Mouse (Mus musculus): ENCODE data around the gene Orai3. TPM values are rescaled to one million over a fixed set of nuclear protein-coding genes. Genes with fewer than 3 reads are reported as not detected.

Gene Orai3
- polyA plus RNA-seq, 1 experiment from 2014 or later, result 9.1 TPM

GRCm38 (mm10) chr7:127748235-127748560 lies 21.4 kb upstream of the Orai3 start:
- Histone ChIP-seq H3K9ac (peak overlapping the region; percentile 98), H3K36me3 (peaks cover 52% of the 10 kb centered on the region), H3K4me2 (peak overlapping the region; percentile 92), H3K27me3 (no peaks in the 10 kb centered on the region), H3K9me3 (no peaks in the 10 kb centered on the region), H3K27ac (no peak overlapping the region), H3K4me1 (replicated peaks) (peaks cover 37% of the 10 kb centered on the region), H3K4me3 (peak overlapping the region; percentile 98)
- WGBS, result 95% methylated on average over 28 of the region's 28 CpGs
- ATAC-seq (ENCODE audit: low FRiP score), result no peak

GRCm38 (mm10) chr7:127750131-127751127 lies 19.2 kb upstream of the Orai3 start:
- 89% methylated on average over 19 of the region's 19 CpGs for WGBS
- peaks cover 74% of the 10 kb centered on the region for H3K36me3 ChIP-seq
- ATAC-seq (ENCODE audit: low FRiP score), result no peak
- H3K4me3 ChIP-seq, result no peak overlapping the region
- H3K27me3 ChIP-seq, result no peaks in the 10 kb centered on the region
- H3K4me2 ChIP-seq, result no peak overlapping the region
- 0 out of 2 replicates have a peak overlapping the region, but pooled peaks have one; percentile 40 for H3K9ac ChIP-seq
- H3K27ac ChIP-seq, result no peak overlapping the region
- H3K4me1 ChIP-seq (replicated peaks), result peaks cover 47% of the 10 kb centered on the region
- H3K9me3 ChIP-seq, result no peaks in the 10 kb centered on the region

GRCm38 (mm10) chr7:127751619-127752018 lies 18.0 kb upstream of the Orai3 start:
- Histone ChIP-seq H3K4me3 (no peak overlapping the region), H3K27me3 (no peaks in the 10 kb centered on the region), H3K9ac (no peak overlapping the region), H3K36me3 (peaks cover 86% of the 10 kb centered on the region), H3K9me3 (no peaks in the 10 kb centered on the region), H3K4me1 (replicated peaks) (peaks cover 58% of the 10 kb centered on the region), H3K4me2 (no peak overlapping the region), H3K27ac (no peak overlapping the region)
- WGBS, result 95% methylated on average over 5 of the region's 5 CpGs
- no peak for ATAC-seq (ENCODE audit: low FRiP score)

GRCm38 (mm10) chr7:127752069-127752468 lies 17.5 kb upstream of the Orai3 start:
- H3K4me3 ChIP-seq, result no peak overlapping the region
- peaks cover 91% of the 10 kb centered on the region for H3K36me3 ChIP-seq
- H3K4me2 ChIP-seq, result no peak overlapping the region
- H3K27me3 ChIP-seq, result no peaks in the 10 kb centered on the region
- H3K27ac ChIP-seq, result no peak overlapping the region
- WGBS, result 95% methylated on average over 27 of the region's 27 CpGs
- no peaks in the 10 kb centered on the region for H3K9me3 ChIP-seq
- H3K9ac ChIP-seq, result no peak overlapping the region; the same call in 1 of the 2 replicates
- peaks cover 60% of the 10 kb centered on the region for H3K4me1 ChIP-seq (replicated peaks)
- no peak for ATAC-seq (ENCODE audit: low FRiP score)

GRCm38 (mm10) chr7:127753158-127753557 lies 16.5 kb upstream of the Orai3 start:
- Histone ChIP-seq H3K4me3 (no peak overlapping the region), H3K27me3 (no peaks in the 10 kb centered on the region), H3K27ac (no peak overlapping the region), H3K9me3 (no peaks in the 10 kb centered on the region), H3K9ac (peak overlapping the region; percentile 29), H3K4me2 (no peak overlapping the region), H3K4me1 (replicated peaks) (peaks cover 55% of the 10 kb centered on the region), H3K36me3 (peaks cover 100% of the 10 kb centered on the region)
- WGBS, result 84% methylated on average over 5 of the region's 5 CpGs
- no peak for ATAC-seq (ENCODE audit: low FRiP score)

DNA sequence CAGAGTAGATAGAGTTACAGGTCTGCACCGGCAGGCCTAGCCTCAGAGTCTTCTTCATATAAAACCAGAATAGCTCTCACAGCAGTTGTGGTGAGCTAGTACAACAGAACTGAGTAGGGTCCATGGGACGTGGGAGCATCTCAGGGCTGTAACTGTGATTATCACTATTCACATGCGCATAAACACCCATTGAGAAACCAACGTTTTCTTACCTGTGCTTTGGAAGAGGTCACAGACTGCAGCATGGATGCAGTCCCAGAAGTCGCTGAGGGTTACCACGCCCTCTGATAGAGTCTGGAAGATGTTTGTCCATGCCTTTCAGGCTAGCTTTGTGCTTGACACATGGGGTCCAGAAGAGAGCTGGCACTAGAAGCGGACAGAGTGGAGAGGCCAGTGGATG lies 15.9 kb upstream of the Orai3 start:
- H3K27ac ChIP-seq, result no peak overlapping the region
- H3K4me3 ChIP-seq, result no peak overlapping the region
- H3K27me3 ChIP-seq, result no peaks in the 10 kb centered on the region
- no peaks in the 10 kb centered on the region for H3K9me3 ChIP-seq
- peaks cover 51% of the 10 kb centered on the region for H3K4me1 ChIP-seq (replicated peaks)
- H3K9ac ChIP-seq, result peak overlapping the region; percentile 59; the same call in 1 of the 2 replicates
- WGBS, result 93% methylated on average over 7 of the region's 7 CpGs
- ATAC-seq (ENCODE audit: low FRiP score), result no peak
- no peak overlapping the region for H3K4me2 ChIP-seq
- H3K36me3 ChIP-seq, result peaks cover 98% of the 10 kb centered on the region

DNA sequence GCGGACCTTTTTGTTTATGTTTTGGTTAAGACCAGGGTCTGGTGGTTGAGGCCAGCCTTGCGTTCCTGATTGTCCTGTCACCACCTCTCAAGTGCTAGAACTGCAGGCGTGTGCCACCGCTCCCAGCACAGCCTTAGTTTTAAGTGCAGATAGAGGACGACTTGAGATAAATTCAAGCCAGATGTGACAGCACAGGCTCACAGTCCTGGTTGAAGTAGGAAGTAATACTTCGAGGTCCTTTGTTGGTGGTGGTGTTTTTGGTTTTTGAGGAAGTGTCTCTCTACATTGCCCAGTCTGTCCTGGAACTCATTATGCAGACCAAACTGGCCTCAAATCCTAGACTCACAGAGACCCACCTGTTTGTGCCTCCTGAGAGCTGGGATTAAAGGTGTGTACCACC lies 9.9 kb upstream of the Orai3 start:
- no peak overlapping the region for H3K27ac ChIP-seq
- H3K9me3 ChIP-seq, result no peaks in the 10 kb centered on the region
- no peak overlapping the region for H3K4me2 ChIP-seq
- H3K27me3 ChIP-seq, result no peaks in the 10 kb centered on the region
- H3K4me3 ChIP-seq, result no peak overlapping the region
- no peak for ATAC-seq (ENCODE audit: low FRiP score)
- peaks cover 31% of the 10 kb centered on the region for H3K4me1 ChIP-seq (replicated peaks)
- 84% methylated on average over 6 of the region's 6 CpGs for WGBS
- H3K9ac ChIP-seq, result 0 out of 2 replicates have a peak overlapping the region, but pooled peaks have one; percentile 13
- peaks cover 81% of the 10 kb centered on the region for H3K36me3 ChIP-seq

DNA sequence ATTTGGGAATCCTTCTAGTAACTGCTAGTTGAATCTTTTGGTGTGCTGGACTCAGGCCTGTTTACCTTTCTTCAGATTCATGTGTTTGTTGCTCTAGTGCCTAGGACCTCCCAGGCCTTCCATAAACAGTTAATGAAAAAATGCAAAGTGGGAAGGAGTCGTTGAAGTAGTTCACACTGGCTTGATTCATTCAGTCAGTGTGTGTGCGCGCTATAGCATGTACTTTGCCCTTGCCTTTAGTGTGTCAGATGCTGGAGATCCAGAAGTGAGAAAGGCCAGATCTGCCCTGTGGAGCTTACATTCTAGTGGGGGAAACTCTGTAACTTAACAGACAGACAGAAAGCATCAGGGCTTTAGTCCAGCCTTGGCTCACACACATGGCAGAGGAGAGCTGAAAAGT lies 9.1 kb upstream of the Orai3 start:
- Histone ChIP-seq H3K4me1 (replicated peaks) (peaks cover 25% of the 10 kb centered on the region), H3K27ac (no peak overlapping the region), H3K27me3 (no peaks in the 10 kb centered on the region), H3K4me2 (no peak overlapping the region), H3K4me3 (no peak overlapping the region), H3K36me3 (peaks cover 81% of the 10 kb centered on the region), H3K9ac (no peak overlapping the region), H3K9me3 (no peaks in the 10 kb centered on the region)
- ATAC-seq (ENCODE audit: low FRiP score), result no peak
- 91% methylated on average over 3 of the region's 3 CpGs for WGBS

DNA sequence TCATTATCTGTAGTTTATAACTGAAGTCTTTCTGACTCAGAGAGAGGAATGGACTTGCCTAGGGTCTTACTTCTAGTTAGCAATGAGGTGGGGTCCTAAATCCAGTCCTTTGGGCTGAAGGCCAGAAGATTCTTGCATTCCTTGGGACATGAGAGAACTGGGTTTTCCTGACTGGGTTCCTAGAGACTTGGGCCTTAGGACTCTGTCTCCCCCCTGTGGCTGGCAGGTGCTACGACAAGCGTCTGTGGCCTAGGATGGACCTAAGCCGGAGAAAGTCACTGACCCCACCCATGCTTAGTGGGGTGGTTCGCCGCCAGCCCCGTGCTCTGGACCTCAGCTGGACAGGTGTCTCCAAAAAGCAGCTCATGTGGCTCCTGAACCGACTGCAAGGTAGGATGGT lies 8.6 kb upstream of the Orai3 start:
- no peak for ATAC-seq (ENCODE audit: low FRiP score)
- no peak overlapping the region for H3K4me2 ChIP-seq
- H3K4me1 ChIP-seq (replicated peaks), result peaks cover 20% of the 10 kb centered on the region
- no peak overlapping the region for H3K4me3 ChIP-seq
- H3K9ac ChIP-seq, result no peak overlapping the region
- H3K27me3 ChIP-seq, result no peaks in the 10 kb centered on the region
- H3K9me3 ChIP-seq, result no peaks in the 10 kb centered on the region
- no peak overlapping the region for H3K27ac ChIP-seq
- 52% methylated on average over 7 of the region's 7 CpGs for WGBS
- peaks cover 81% of the 10 kb centered on the region for H3K36me3 ChIP-seq

DNA sequence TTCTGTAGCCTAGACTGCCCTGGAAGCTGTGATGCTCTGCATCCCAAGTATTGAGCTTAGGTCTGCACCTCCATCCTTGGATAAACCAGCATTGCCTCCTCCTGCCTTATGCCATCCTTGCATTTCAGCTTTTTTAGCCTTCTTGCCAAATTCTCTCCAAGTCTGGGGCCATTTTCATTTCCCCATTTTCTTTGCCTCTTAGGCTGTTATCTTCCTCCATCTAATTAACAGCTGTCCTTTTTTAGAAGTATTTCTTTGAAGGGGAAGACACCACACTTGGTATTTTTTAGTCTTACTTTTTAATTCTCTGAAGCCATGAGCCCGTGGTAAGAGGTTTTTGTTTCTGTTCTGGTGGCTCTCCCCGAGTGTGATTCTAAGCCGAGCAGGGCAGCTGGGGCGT lies 6.0 kb upstream of the Orai3 start:
- 94% methylated on average over 4 of the region's 4 CpGs for WGBS
- peaks cover 81% of the 10 kb centered on the region for H3K36me3 ChIP-seq
- H3K4me1 ChIP-seq (replicated peaks), result peaks cover 10% of the 10 kb centered on the region
- no peak for ATAC-seq (ENCODE audit: low FRiP score)
- no peak overlapping the region for H3K4me2 ChIP-seq
- no peak overlapping the region for H3K27ac ChIP-seq
- H3K27me3 ChIP-seq, result no peaks in the 10 kb centered on the region
- no peaks in the 10 kb centered on the region for H3K9me3 ChIP-seq
- H3K9ac ChIP-seq, result no peak overlapping the region
- no peak overlapping the region for H3K4me3 ChIP-seq

- no peaks in the 10 kb centered on the region for H3K27me3 ChIP-seq
- H3K9me3 ChIP-seq, result no peaks in the 10 kb centered on the region
- 91% methylated on average over 2 of the region's 2 CpGs for WGBS
- no peak overlapping the region for H3K9ac ChIP-seq
- no peak for ATAC-seq (ENCODE audit: low FRiP score)
- no peak overlapping the region for H3K27ac ChIP-seq
- peaks cover 73% of the 10 kb centered on the region for H3K36me3 ChIP-seq
- no peak overlapping the region for H3K4me2 ChIP-seq
- H3K4me1 ChIP-seq (replicated peaks), result peaks cover 28% of the 10 kb centered on the region
- no peak overlapping the region for H3K4me3 ChIP-seq
Measured at GRCm38 (mm10) chr7:127765756-127766155, 3.9 kb upstream of the Orai3 start.

DNA sequence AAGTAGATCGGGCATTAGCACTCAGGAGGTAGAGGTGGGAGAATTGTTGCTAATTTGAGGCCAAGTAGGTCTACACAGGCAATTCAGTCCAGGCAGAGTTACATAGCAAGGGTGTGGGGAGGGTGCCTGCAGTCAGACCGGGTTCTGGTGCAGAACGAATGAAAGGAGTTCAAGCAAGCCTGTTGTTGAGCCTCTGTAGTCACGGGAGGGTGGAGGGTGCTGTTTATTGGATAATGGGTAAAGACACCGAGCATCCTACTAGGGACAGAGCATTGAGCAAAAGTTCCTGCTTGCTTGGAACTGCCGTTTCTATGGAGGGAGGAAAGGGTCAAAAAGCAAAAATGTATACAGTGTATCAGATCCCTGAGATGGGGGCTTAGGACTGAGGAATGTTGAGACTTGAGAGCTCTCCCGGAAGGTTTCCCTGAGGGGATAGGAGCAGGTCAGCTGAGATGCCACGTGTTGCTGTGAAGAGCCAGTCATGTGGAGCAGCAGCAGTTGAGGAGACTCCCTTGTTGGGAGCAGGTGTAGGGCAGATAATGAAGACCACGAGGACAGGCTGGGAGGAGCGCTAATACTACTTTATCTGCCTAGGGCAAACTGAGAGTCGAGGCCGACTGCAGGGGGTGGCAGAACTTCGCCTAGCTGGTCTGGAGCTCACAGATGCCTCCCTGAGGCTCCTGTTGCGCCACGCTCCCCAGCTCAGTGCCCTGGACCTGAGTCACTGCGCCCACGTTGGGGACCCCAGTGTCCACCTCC lies 2.6 kb upstream of the Orai3 start:
- H3K4me1 ChIP-seq (replicated peaks), result peaks cover 30% of the 10 kb centered on the region
- peaks cover 62% of the 10 kb centered on the region for H3K36me3 ChIP-seq
- H3K4me3 ChIP-seq, result no peak overlapping the region
- H3K4me2 ChIP-seq, result no peak overlapping the region
- H3K9me3 ChIP-seq, result no peaks in the 10 kb centered on the region
- no peaks in the 10 kb centered on the region for H3K27me3 ChIP-seq
- ATAC-seq (ENCODE audit: low FRiP score), result no peak
- WGBS, result 83% methylated on average over 17 of the region's 17 CpGs
- H3K27ac ChIP-seq, result no peak overlapping the region
- H3K9ac ChIP-seq, result no peak overlapping the region
